Mouse (Mus musculus) left cerebral cortex, adult 6 months (tissue): ENCODE measurements around the gene Foxn1. TPM values are rescaled to one million over a fixed set of nuclear protein-coding genes. Genes with fewer than 3 reads are reported as not detected.

Experiments used
- long read RNA-seq, 2 experiments: library from polyadenylated mRNA; unstranded; transcript quantifications; one replicate each; pipeline ENCODE4 v2.0.0; 2019 to 2020
- polyA plus RNA-seq: library from polyadenylated mRNA; unstranded; fragments of <200 nt; fragmentation: Nextera tagmentation; gene quantifications from 2 replicates; pipeline ENCODE4 v1.2.3, GENCODE M21; 2021

Foxn1 gene
- polyA plus RNA-seq = not detected in 2 replicates
- long read RNA-seq, experiment 1 = 0 reads
- long read RNA-seq, experiment 2 = 0 reads

DNA sequence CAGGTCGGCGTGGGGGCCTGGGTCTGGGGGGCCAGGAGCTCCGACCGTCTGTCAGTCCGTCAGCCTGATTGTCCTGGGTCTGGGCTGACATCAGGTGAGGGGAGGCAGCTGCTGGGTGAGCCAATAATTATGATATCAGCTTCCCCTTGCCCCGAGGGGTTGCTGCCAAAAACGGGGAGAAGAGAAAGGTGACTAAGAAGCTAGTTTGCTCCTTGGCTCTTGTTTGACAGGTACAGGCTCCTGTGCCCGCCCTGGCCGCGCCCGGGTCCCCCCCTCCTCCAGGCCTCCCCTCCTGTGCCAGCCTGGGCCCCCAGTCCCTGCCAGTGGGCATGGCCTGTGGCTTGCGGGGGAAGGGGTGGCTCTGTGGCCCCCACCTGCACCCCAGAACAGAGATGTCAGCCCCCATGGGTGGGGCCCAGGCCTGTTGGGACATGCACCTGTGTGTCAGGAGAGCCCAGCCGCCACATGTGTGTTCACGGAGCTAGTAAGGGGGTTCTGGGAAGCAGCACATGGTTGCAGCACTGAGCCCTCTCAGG lies at the start of gene Foxn1:
TSS of gene Foxn1 (minus strand) at position 51 of the 536 bp plus-strand sequence.

DNA sequence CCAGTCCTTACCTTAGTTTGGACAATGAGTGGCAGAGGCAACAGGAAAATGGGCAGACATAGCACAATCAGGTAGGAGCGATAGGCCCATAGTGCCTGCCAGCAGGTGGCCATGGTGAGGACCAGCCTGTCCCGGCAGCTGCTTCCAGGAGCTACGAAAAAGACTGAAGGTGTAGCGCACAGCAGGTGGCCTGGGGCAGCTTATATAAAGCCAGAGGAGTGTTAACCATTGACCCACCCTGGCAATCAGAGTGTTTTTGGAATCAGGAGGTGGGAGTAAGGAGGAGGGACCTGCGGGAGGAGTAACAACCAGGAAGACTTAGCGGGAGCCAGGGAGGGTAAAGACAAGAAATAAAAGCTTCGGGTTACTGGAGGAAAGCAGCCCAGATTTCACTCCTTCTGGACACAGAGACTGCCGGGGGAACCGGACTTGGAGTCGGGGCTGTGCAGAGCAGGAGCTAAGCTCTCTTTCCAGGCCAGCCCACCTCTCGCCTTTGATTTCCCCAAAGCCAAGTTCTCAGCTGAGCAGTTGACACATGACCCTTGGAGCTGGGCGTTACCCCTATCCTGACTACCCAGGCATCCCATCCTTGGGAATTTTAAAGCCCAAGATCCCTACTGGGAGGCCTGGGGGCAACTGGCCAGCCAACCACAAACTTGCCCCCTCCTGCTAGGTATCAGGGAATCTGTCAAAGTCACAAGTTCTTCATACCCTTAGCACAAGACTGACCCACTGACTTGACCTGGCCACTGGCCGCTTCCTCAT lies 35.9 kb upstream of the Foxn1 start, which contains the start of gene Slc13a2:
TSS of gene Slc13a2 (minus strand) at position 163 of the 765 bp plus-strand sequence.

DNA sequence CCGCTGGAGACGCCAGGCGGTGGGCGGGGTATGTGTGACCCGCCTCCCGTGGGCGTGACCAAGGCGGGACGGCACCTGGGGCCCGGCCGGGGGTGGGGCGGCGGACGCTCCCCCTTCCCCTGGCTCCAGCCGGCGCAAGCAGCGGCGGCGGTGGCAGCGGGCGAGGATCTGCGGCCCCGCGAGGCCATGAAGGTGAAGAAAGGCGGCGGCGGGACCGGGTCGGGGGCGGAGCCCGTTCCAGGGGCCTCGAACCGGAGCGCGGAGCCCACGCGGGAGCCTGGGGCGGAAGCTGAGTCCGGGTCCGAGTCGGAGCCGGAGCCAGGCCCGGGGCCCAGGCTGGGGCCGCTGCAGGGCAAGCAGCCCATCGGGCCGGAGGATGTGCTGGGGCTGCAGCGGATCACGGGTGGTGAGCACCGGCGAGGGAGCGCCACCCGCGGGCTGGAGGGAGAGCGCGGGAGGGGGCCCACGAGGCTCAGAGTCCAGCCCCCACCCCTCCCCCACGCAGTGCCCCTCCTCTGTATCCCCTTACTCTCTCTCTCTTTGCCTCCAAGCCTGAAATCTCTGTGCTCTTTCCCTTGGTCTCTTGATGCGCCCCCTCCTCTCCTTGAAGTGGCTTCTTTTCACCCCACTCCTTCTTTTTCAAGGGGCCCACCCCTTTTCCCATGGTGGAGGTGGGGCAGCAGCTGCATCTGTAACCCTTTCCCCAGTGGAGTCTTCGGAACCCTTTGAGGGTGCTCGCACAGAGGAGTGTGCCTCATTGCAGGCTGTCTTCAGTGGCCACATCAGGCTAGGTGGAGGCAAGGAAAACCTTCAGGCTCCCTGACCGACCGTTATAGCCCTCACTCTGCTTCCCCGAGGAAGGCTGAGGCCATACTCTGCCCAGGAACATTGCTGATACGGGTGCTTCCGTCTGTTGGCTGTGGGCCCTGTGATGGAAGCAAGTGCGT lies 42.7 kb downstream of the Foxn1 start, which contains the start of gene Unc119:
TSS of gene Unc119 (plus strand) at position 102 of the 947 bp plus-strand sequence.

DNA sequence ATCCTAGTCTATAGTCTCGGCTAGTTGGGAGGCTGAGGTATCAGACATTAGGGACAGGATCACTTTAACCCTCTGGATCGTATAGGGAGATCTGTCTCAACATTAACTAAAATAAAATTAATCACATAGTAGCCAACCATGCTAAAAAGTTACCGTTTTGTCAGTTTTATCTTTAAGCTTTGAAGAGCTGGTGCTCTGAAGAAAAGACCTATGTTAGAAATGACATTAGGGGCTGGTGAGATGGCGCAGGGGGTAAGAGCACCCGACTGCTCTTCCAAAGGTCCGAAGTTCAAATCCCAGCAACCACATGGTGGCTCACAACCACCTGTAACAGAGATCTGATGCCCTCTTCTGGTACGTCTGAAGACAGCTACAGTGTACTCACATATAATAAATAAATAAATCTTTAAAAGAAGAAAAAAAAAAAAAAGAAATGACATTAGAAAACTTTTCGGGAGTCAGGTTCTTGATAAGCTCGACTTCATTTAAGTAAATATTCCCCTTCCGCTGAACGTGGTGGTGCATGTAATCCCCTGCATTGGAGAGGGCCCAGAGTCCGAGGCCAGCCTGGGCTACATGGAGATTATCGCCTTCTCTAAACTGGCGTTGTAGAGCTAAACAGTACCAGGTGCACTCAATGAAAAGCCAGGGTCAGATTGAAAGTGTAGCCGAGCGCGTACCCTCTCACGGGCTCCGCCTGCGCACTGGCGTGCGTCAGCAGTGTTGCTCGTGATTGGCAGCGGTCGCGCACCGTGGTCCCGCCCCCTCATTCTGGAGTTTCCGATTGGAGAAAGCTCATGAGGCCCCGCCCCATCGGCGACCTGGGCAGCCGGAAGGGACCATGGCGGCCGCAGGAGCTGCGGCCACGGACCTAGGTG lies 58.5 kb downstream of the Foxn1 start, which contains the start of gene Pigs:
TSS of gene Pigs (plus strand) at position 782 of the 878 bp plus-strand sequence.

DNA sequence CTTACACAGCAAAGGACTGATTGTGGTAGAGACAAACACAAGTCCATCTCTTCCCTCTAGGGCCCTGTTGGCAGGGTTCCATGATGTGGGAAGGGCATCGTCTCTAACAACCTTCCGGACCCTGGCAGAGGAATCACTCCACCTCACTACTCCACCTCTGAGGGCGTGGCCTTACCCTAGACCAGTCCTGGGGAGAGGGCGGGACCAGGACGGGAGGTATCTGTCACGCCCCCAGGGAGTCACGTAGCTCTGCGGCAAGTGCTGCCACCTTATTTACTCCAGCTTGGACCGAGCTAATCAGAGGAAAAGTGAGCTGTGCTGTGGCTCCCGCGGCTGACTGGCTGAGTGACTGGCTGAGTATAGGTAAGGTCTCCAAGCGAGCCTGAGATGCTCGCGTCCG lies 63.5 kb downstream of the Foxn1 start, which contains the start of gene Aldoc:
TSS of gene Aldoc (plus strand) at position 109 of the 400 bp plus-strand sequence.

Other genes starting within 250 kb of the Foxn1 start
- gene Traf4, start 221.0 kb downstream of the Foxn1 start, polyA plus RNA-seq = 3.4 and 8.9 TPM in 2 replicates
- gene Nek8, start 209.9 kb downstream of the Foxn1 start, polyA plus RNA-seq = 1.9 TPM in 2 replicates
- gene Tlcd1, start 209.8 kb downstream of the Foxn1 start, polyA plus RNA-seq = 38.5 and 43.5 TPM in 2 replicates
- 870 and 1,461 TPM in 2 replicates for gene Rpl23a, start 203.0 kb downstream of the Foxn1 start, polyA plus RNA-seq
- 14.8 and 17.6 TPM in 2 replicates for gene Rab34, start 198.1 kb downstream of the Foxn1 start, polyA plus RNA-seq
- gene Proca1, start 193.2 kb downstream of the Foxn1 start, polyA plus RNA-seq = 5.5 and 6.3 TPM in 2 replicates
- gene Sdf2, start 140.8 kb downstream of the Foxn1 start, polyA plus RNA-seq = 129 and 164 TPM in 2 replicates
- 11.8 and 13.1 TPM in 2 replicates for gene Supt6, start 140.6 kb downstream of the Foxn1 start, polyA plus RNA-seq
- 46.6 and 50.5 TPM in 2 replicates for gene 2610507B11Rik, start 124.8 kb downstream of the Foxn1 start, polyA plus RNA-seq
- gene BC030499, start 95.7 kb downstream of the Foxn1 start, polyA plus RNA-seq = 2.7 and 2.8 TPM in 2 replicates
- 1.7 TPM in 2 replicates for gene Spag5, start 85.0 kb downstream of the Foxn1 start, polyA plus RNA-seq
- gene Aldoc, start 63.6 kb downstream of the Foxn1 start, polyA plus RNA-seq = 1,417 and 1,712 TPM in 2 replicates
- 53.9 and 59.8 TPM in 2 replicates for gene Pigs, start 58.1 kb downstream of the Foxn1 start, polyA plus RNA-seq
- 7.4 and 56.0 TPM in 2 replicates for gene Unc119, start 43.1 kb downstream of the Foxn1 start, polyA plus RNA-seq
- gene Slc13a2, start 35.7 kb upstream of the Foxn1 start, polyA plus RNA-seq = not detected in 2 replicates
- 12.3 and 16.4 TPM in 2 replicates for gene Slc46a1, start 79.1 kb upstream of the Foxn1 start, polyA plus RNA-seq
- gene Sarm1, start 111.2 kb upstream of the Foxn1 start, polyA plus RNA-seq = 16.2 and 17.2 TPM in 2 replicates
- gene Vtn, start 112.5 kb upstream of the Foxn1 start, polyA plus RNA-seq = 50.1 and 59.0 TPM in 2 replicates
- 1.9 and 2.2 TPM in 2 replicates for gene Sebox, start 116.9 kb upstream of the Foxn1 start, polyA plus RNA-seq
- 61.9 and 65.7 TPM in 2 replicates for gene Tmem199, start 125.6 kb upstream of the Foxn1 start, polyA plus RNA-seq
- gene Poldip2, start 125.6 kb upstream of the Foxn1 start, polyA plus RNA-seq = 155 and 159 TPM in 2 replicates
- 16.2 and 24.4 TPM in 2 replicates for gene Tnfaip1, start 149.8 kb upstream of the Foxn1 start, polyA plus RNA-seq
- gene Ift20, start 149.8 kb upstream of the Foxn1 start, polyA plus RNA-seq = 185 and 201 TPM in 2 replicates
- 40.5 and 42.6 TPM in 2 replicates for gene Tmem97, start 164.2 kb upstream of the Foxn1 start, polyA plus RNA-seq